Mouse (Mus musculus): Measurements from ENCODE around the gene Tefm. TPM values are rescaled to one million over a fixed set of nuclear protein-coding genes. Genes with fewer than 3 reads are reported as not detected.

Gene Tefm
- polyA plus RNA-seq, 1 experiment from 2014 or later = 26.4 TPM

GRCm38 (mm10) chr11:80135954-80136683 is 5.9 kb downstream of the Tefm start:
- Histone ChIP-seq H3K9ac (no peak overlapping the region), H3K4me3 (no peak overlapping the region), H3K4me2 (replicated peaks) (no peak overlapping the region), H3K4me1 (peaks cover 6% of the 10 kb centered on the region; the same call in 1 of the 2 replicates), H3K27me3 (no peaks in the 10 kb centered on the region), H3K36me3 (peaks cover 53% of the 10 kb centered on the region), H3K9me3 (replicated peaks) (no peaks in the 10 kb centered on the region), H3K27ac (no peak overlapping the region)
- WGBS = 86% methylated on average over 11 of the region's 11 CpGs
- ATAC-seq (ENCODE audit: low FRiP score) = no peak

GRCm38 (mm10) chr11:80134744-80135143 is 7.2 kb downstream of the Tefm start:
- H3K36me3 ChIP-seq = peaks cover 56% of the 10 kb centered on the region
- 0 out of 2 replicates have a peak, but pooled peaks cover 3% of the 10 kb centered on the region for H3K4me1 ChIP-seq
- no peak overlapping the region for H3K4me2 ChIP-seq (replicated peaks)
- H3K4me3 ChIP-seq = no peak overlapping the region
- no peak overlapping the region for H3K27ac ChIP-seq
- no peak overlapping the region for H3K9ac ChIP-seq
- 84% methylated on average over 4 of the region's 4 CpGs for WGBS
- no peak for ATAC-seq (ENCODE audit: low FRiP score)
- H3K9me3 ChIP-seq (replicated peaks) = no peaks in the 10 kb centered on the region
- no peaks in the 10 kb centered on the region for H3K27me3 ChIP-seq

GRCm38 (mm10) chr11:80132050-80132449 is 9.9 kb downstream of the Tefm start:
- Histone ChIP-seq H3K36me3 (peaks cover 45% of the 10 kb centered on the region), H3K9me3 (replicated peaks) (no peaks in the 10 kb centered on the region), H3K27me3 (no peaks in the 10 kb centered on the region), H3K27ac (no peak overlapping the region), H3K4me1 (no peaks in the 10 kb centered on the region), H3K4me3 (no peak overlapping the region), H3K9ac (no peak overlapping the region), H3K4me2 (replicated peaks) (no peak overlapping the region)
- no peak for ATAC-seq (ENCODE audit: low FRiP score)
- 73% methylated on average over 1 of the region's 1 CpGs for WGBS

- Histone ChIP-seq H3K9ac (no peak overlapping the region), H3K4me1 (no peaks in the 10 kb centered on the region), H3K27me3 (no peaks in the 10 kb centered on the region), H3K4me3 (no peak overlapping the region), H3K9me3 (replicated peaks) (no peaks in the 10 kb centered on the region), H3K36me3 (peaks cover 64% of the 10 kb centered on the region), H3K4me2 (replicated peaks) (no peak overlapping the region), H3K27ac (no peak overlapping the region)
- WGBS = 97% methylated on average over 1 of the region's 1 CpGs
- no peak for ATAC-seq (ENCODE audit: low FRiP score)
These were observed 25.6 kb downstream of the Tefm start for GRCm38 (mm10) chr11:80116411-80116810.

GRCm38 (mm10) chr11:80104407-80104806 is 37.6 kb downstream of the Tefm start:
- H3K4me2 ChIP-seq (replicated peaks) = no peak overlapping the region
- no peak for ATAC-seq (ENCODE audit: low FRiP score)
- H3K4me3 ChIP-seq = no peak overlapping the region
- no peaks in the 10 kb centered on the region for H3K4me1 ChIP-seq
- no peak overlapping the region for H3K9ac ChIP-seq
- H3K9me3 ChIP-seq (replicated peaks) = no peaks in the 10 kb centered on the region
- peaks cover 28% of the 10 kb centered on the region for H3K36me3 ChIP-seq
- H3K27me3 ChIP-seq = no peaks in the 10 kb centered on the region
- 95% methylated on average over 1 of the region's 1 CpGs for WGBS
- H3K27ac ChIP-seq = no peak overlapping the region

GRCm38 (mm10) chr11:80101298-80101697 is 40.7 kb downstream of the Tefm start:
- Histone ChIP-seq H3K36me3 (peaks cover 32% of the 10 kb centered on the region), H3K27me3 (no peaks in the 10 kb centered on the region), H3K4me1 (no peaks in the 10 kb centered on the region), H3K27ac (no peak overlapping the region), H3K9me3 (replicated peaks) (no peaks in the 10 kb centered on the region), H3K4me2 (replicated peaks) (no peak overlapping the region), H3K9ac (no peak overlapping the region), H3K4me3 (no peak overlapping the region)
- 95% methylated on average over 6 of the region's 6 CpGs for WGBS
- ATAC-seq (ENCODE audit: low FRiP score) = no peak

- H3K4me2 ChIP-seq (replicated peaks) = no peak overlapping the region
- H3K4me3 ChIP-seq = no peak overlapping the region
- peaks cover 30% of the 10 kb centered on the region for H3K36me3 ChIP-seq
- no peak for ATAC-seq (ENCODE audit: low FRiP score)
- H3K4me1 ChIP-seq = no peaks in the 10 kb centered on the region
- H3K9me3 ChIP-seq (replicated peaks) = no peaks in the 10 kb centered on the region
- no peaks in the 10 kb centered on the region for H3K27me3 ChIP-seq
- 96% methylated on average over 3 of the region's 3 CpGs for WGBS
- no peak overlapping the region for H3K9ac ChIP-seq
- no peak overlapping the region for H3K27ac ChIP-seq
These were observed 43.4 kb downstream of the Tefm start for GRCm38 (mm10) chr11:80098444-80099056.

GRCm38 (mm10) chr11:80090555-80091164 is 51.3 kb downstream of the Tefm start:
- 0 out of 2 replicates have a peak overlapping the region, but pooled peaks have one; percentile 79 for H3K9ac ChIP-seq
- 67% methylated on average over 3 of the region's 3 CpGs for WGBS
- ATAC-seq (ENCODE audit: low FRiP score) = no peak

GRCm38 (mm10) chr11:80089817-80090214 is 52.2 kb downstream of the Tefm start:
- WGBS = 2% methylated on average over 14 of the region's 14 CpGs
- Histone ChIP-seq H3K27ac (no peak overlapping the region), H3K4me2 (replicated peaks) (peak overlapping the region; percentile 84), H3K36me3 (no peaks in the 10 kb centered on the region), H3K4me1 (peaks cover 9% of the 10 kb centered on the region), H3K9me3 (replicated peaks) (no peaks in the 10 kb centered on the region), H3K4me3 (peak overlapping the region; percentile 74), H3K27me3 (no peaks in the 10 kb centered on the region), H3K9ac (peak overlapping the region; percentile 79)
- ATAC-seq (ENCODE audit: low FRiP score) = no peak

More at GRCm38 (mm10) chr11:80090555-80091164, 51.3 kb downstream of the Tefm start:
- Histone ChIP-seq H3K4me2 (replicated peaks) (peak overlapping the region; percentile 84), H3K27me3 (no peaks in the 10 kb centered on the region), H3K4me3 (peak overlapping the region; percentile 74), H3K36me3 (peaks cover 3% of the 10 kb centered on the region; the same call in 1 of the 2 replicates), H3K4me1 (peaks cover 9% of the 10 kb centered on the region), H3K9me3 (replicated peaks) (no peaks in the 10 kb centered on the region), H3K27ac (no peak overlapping the region)

GRCm38 (mm10) chr11:80088917-80089816 is 52.8 kb downstream of the Tefm start, which contains the start of gene Atad5:
TSS of gene Atad5 (plus strand) at chr11:80089400.
- no peaks in the 10 kb centered on the region for H3K27me3 ChIP-seq
- no peaks in the 10 kb centered on the region for H3K36me3 ChIP-seq
- H3K4me3 ChIP-seq = peak within 1 kb of the TSS; percentile 74
- H3K27ac ChIP-seq = no peak within 1 kb of the TSS
- peak within 1 kb of the TSS; percentile 84 for H3K4me2 ChIP-seq (replicated peaks)
- no peaks in the 10 kb centered on the region for H3K9me3 ChIP-seq (replicated peaks)
- H3K4me1 ChIP-seq = peaks cover 9% of the 10 kb centered on the region
- WGBS = 5% methylated on average over 57 of the region's 57 CpGs
- ATAC-seq (ENCODE audit: low FRiP score) = peak; percentile 72
- peak within 1 kb of the TSS; percentile 79 for H3K9ac ChIP-seq

GRCm38 (mm10) chr11:80086844-80087243 is 55.1 kb downstream of the Tefm start:
- 9% methylated on average over 5 of the region's 5 CpGs for WGBS
- ATAC-seq (ENCODE audit: low FRiP score) = peak; percentile 66; the same call in 1 of the 2 replicates

More at GRCm38 (mm10) chr11:80086844-80087243, 55.1 kb downstream of the Tefm start:
- Histone ChIP-seq H3K9me3 (replicated peaks) (no peaks in the 10 kb centered on the region), H3K4me1 (peaks cover 9% of the 10 kb centered on the region), H3K27me3 (no peaks in the 10 kb centered on the region), H3K27ac (no peak overlapping the region), H3K36me3 (no peaks in the 10 kb centered on the region), H3K4me3 (no peak overlapping the region), H3K4me2 (replicated peaks) (no peak overlapping the region), H3K9ac (no peak overlapping the region)

Data from hindbrain, embryonic 12.5 days (tissue).